In the genomic region with DNA sequence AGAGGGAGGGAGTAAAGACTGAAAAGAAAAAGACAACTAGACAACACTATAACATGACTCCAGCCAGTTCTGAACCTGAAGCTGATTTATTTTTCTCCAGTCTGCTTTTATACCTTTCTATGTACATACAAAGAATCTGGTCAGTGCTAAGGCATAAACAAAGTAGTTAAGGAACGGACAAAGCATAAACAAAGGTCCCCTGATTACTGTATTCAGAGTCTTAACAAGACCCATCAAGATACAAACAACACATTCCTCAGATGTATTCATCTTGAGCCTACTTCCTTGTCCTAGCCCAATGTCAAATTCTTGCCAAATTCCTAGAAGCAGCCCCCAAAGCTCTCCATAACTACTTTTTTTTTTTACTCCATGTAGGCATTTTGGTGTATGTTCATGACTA, we compare ENCODE assay signal across 20 mouse cellular contexts. TPM values are rescaled to one million over a fixed set of nuclear protein-coding genes. Genes with fewer than 3 reads are reported as not detected.
"Had no signal": no experiment of that assay in that cellular context is flagged by ENCODE, and none has a peak within 500 bp of the region (broad histone marks: within the 10 kb centered on the region; RNA-seq: fewer than 3 reads in every experiment).

No protein-coding gene starts in this region.

- DNase-seq: lung, adult 18-20 months; lung, embryonic 14.5 days; lung, postnatal 10 days; lung, postnatal 4 days; midbrain, embryonic 14.5 days; retina, postnatal 1 day; right cerebral cortex, adult 18-20 months; right cerebral cortex, postnatal 25 days; right cerebral cortex, postnatal 4 days; spleen, adult 18-20 months; thymus, adult 18-20 months; thymus, postnatal 14 days; thymus, postnatal 36 days had no signal

- H3K27ac ChIP-seq: midbrain, embryonic 10.5 days; midbrain, embryonic 12.5 days; neural tube, embryonic 13.5 days; neural tube, embryonic 15.5 days had no signal

- H3K4me3 ChIP-seq: midbrain, embryonic 10.5 days; midbrain, embryonic 12.5 days; myocyte; neural tube, embryonic 13.5 days; neural tube, embryonic 15.5 days had no signal

- ATAC-seq: midbrain, embryonic 16.5 days had no signal

- H3K9ac ChIP-seq: lung, embryonic 14.5 days; midbrain, embryonic 12.5 days; neural tube, embryonic 13.5 days; neural tube, embryonic 15.5 days had no signal

- H3K4me1 ChIP-seq: midbrain, embryonic 10.5 days; midbrain, embryonic 12.5 days; neural tube, embryonic 13.5 days; neural tube, embryonic 15.5 days had no signal

- H3K9me3 ChIP-seq: midbrain, embryonic 10.5 days; midbrain, embryonic 12.5 days; neural tube, embryonic 13.5 days; neural tube, embryonic 15.5 days had no signal

- H3K36me3 ChIP-seq: midbrain, embryonic 10.5 days; midbrain, embryonic 12.5 days; neural tube, embryonic 13.5 days; neural tube, embryonic 15.5 days had no signal

RNA-seq across cellular contexts. Expression of gene Myl1, which starts 32.9 kb away (rescaled TPM):
- total RNA-seq: megakaryocyte, adult 5-6 weeks had no signal
